Mouse (Mus musculus): ENCODE measurements around the gene Fuca2.

GRCm38 (mm10) chr10:13473287-13473832 is 26.0 kb upstream of the Fuca2 start:
- TF ChIP-seq CTCF (IDR thresholded peaks at IDR 0.05; ENCODE audit: insufficient read depth, low read length) (no peak), POLR2A (IDR thresholded peaks at IDR 0.05; ENCODE audit: borderline replicate concordance, extremely low read depth, low read depth, low read length) (no peak)
